Mouse (Mus musculus) activated CD4-positive, CD25-positive, alpha-beta regulatory T cell, adult 4 months (primary cell): ENCODE measurements around the gene Defa20. TPM values are rescaled to one million over a fixed set of nuclear protein-coding genes. Genes with fewer than 3 reads are reported as not detected.
"Not testable (repeated sequence)": the region's sequence is repeated elsewhere in the genome, so short reads cannot be mapped to it uniquely, and the experiment has no call there.

Experiments
- ATAC-seq: one replicate; pipeline ENCODE4 v1.8.0; 2017
- polyA plus RNA-seq, 2 experiments: library from polyadenylated mRNA; unstranded; fragments of 100-300 nt; shearing (Covaris generic); gene quantifications; one replicate each; pipeline ENCODE4 v1.2.1; 2017

Defa20 gene
- not detected for polyA plus RNA-seq

DNA sequence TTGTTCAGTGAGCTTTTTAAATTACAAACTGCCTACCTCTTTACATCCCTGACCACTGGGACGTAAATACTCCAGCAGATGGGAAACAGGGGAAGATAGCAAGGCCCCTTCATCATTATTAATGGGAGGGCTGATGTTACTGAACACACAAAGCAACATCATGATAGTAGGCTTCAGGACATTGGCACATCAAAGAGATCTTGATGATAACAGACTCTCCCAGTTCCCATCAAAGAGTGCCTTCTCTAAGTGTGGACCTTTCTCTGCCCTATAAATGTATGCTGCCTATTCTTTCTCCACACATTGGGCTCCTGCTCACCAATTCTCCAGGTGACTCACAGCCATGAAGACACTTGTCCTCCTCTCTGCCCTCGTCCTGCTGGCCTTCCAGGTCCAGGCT, at the start of gene Defa20:
TSS of gene Defa20 (plus strand) at position 301 of the 400 bp plus-strand sequence.
- ATAC-seq = not testable (repeated sequence)

DNA sequence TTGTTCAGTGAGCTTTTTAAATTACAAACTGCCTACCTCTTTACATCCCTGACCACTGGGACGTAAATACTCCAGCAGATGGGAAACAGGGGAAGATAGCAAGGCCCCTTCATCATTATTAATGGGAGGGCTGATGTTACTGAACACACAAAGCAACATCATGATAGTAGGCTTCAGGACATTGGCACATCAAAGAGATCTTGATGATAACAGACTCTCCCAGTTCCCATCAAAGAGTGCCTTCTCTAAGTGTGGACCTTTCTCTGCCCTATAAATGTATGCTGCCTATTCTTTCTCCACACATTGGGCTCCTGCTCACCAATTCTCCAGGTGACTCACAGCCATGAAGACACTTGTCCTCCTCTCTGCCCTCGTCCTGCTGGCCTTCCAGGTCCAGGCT, 19.7 kb downstream of the Defa20 start, which contains the start of gene Defa32:
TSS of gene Defa32 (plus strand) at position 301 of the 400 bp plus-strand sequence.
- ATAC-seq = not testable (repeated sequence)

Other genes starting within 250 kb of the Defa20 start
- not detected for gene Defa27, start 193.7 kb upstream of the Defa20 start, polyA plus RNA-seq
- gene Defa29, start 182.2 kb upstream of the Defa20 start, polyA plus RNA-seq = not detected
- gene Defa2, start 130.7 kb upstream of the Defa20 start, polyA plus RNA-seq = not detected
- gene Defa33, start 117.4 kb upstream of the Defa20 start, polyA plus RNA-seq = not detected
- gene Defa36, start 81.8 kb upstream of the Defa20 start, polyA plus RNA-seq = not detected
- gene Gm7849, start 52.7 kb upstream of the Defa20 start, polyA plus RNA-seq = not detected
- not detected for gene Defa32, start 19.8 kb downstream of the Defa20 start, polyA plus RNA-seq
- not detected for gene Defa37, start 56.1 kb downstream of the Defa20 start, polyA plus RNA-seq
- gene Defa28, start 73.7 kb downstream of the Defa20 start, polyA plus RNA-seq = not detected
- not detected for gene Gm7861, start 85.2 kb downstream of the Defa20 start, polyA plus RNA-seq
- not detected for gene Defa26, start 108.9 kb downstream of the Defa20 start, polyA plus RNA-seq
- gene Defa17, start 146.5 kb downstream of the Defa20 start, polyA plus RNA-seq = not detected
- gene Defa34, start 156.5 kb downstream of the Defa20 start, polyA plus RNA-seq = not detected
- gene AY761184, start 194.4 kb downstream of the Defa20 start, polyA plus RNA-seq = not detected
- gene Defa24, start 225.2 kb downstream of the Defa20 start, polyA plus RNA-seq = not detected